Mouse (Mus musculus): Measurements from ENCODE around the gene Kbtbd6. TPM values are rescaled to one million over a fixed set of nuclear protein-coding genes. Genes with fewer than 3 reads are reported as not detected.

The Kbtbd6 gene
- polyA plus RNA-seq, 1 experiment from 2014 or later: 2.0 TPM

DNA sequence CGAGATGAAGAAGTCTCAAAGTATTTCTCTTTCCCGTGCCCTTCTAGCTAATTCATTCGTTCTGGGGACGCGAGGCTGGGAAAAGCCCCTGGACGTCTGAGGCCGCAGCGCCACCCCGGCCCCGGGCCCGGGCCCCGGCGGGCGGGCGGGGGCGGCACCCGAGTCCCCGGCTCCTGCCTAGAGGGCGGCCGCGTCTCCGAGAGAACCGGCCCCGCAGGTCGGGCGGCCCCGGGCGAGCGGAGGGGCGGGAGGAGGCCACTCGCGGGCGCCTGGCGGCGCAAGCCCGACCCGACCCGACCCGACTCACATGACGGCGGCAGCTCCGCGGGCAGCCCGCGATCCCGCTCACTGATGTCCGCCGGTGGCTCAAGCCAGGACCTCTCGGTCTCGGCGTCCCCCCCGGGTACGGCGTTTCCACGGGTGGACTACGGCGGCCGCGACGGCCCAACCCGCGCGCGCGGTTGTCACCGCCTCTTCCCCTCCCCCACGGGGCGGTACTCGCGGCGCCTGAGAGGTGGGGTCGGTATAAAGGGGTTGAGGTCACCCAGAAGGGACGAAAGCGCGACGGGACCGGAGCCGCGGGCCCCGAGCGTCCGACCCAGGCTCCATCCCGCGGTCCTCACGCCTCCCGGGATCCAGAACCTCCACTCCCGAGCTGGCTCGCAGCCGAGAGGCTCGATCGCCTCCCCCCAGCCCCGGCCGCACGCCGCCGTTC, 29.1 kb downstream of the Kbtbd6 start, which contains the start of gene Elf1:
Gene Elf1, plus strand, starts transcription at position 571 of the 715 bp plus-strand sequence.
- H3K27ac ChIP-seq: peak within 1 kb of the TSS; percentile 100
- WGBS: under 1% methylated on average over 95 of the region's 96 CpGs

DNA sequence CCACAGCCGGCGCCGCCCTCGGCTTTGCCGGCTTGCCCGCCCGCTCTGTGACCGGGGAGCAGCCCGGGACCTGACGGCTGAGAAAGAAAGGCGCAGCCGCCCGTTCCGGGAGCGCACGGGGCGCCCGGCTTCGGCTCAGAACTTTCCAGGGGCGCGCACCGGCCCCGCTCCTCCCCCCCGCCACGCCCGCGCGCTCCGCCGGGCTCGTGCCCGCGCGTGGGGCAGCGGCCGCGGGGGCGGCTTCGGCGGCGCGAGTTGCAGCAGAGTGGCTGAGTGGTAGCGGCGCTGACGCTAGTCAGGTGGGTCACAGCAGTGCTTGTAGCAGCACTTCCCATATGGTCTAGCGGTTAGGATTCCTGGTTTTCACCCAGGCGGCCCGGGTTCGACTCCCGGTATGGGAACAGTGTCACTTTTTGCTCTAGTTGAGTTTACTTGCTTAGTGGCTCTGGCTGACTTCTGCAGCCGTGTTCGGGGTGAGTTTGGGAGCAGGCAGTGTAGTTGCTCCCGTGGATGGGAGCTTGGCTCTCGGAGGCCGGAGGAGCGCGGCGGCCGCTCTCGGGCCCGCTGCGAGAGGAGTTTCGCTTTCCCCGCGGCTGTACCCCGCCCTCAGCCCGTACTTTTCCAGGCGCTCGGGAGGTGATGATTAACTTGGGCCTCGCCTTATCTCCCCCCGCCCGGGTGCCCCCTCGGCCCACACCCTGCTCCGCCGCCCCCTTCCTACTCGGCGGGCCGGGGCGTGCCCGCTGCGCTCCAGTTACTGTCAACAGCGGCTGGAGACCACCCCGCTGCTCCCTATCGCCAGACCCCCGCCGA, 29.9 kb downstream of the Kbtbd6 start, which contains the start of gene Wbp4:
Gene Wbp4, minus strand, starts transcription at position 182 of the 813 bp plus-strand sequence.
- no peak for TF ChIP-seq CTCF (IDR thresholded peaks at IDR 0.05; ENCODE audit: low read depth)
- peak within 1 kb of the TSS; percentile 94 for H3K9ac ChIP-seq (ENCODE audit: low read depth, low read length)
- H3K27ac ChIP-seq: peak within 1 kb of the TSS; percentile 100
- ATAC-seq (replicated peaks; ENCODE audit: low FRiP score, low read depth) (peak; percentile 89), DNase-seq (ENCODE audit: low spot score) (peak; percentile 95)
- peak within 1 kb of the TSS; percentile 81 for H3K4me2 ChIP-seq (ENCODE audit: low read length)
- H3K36me3 ChIP-seq (ENCODE audit: insufficient read depth, low read length): peaks cover 4% of the 10 kb centered on the region; the same call in 1 of the 2 replicates
- WGBS: under 1% methylated on average over 77 of the region's 86 CpGs
- no peaks in the 10 kb centered on the region for H3K27me3 ChIP-seq (ENCODE audit: insufficient read depth, low read length)
- no peaks in the 10 kb centered on the region for H3K9me3 ChIP-seq (replicated peaks; ENCODE audit: low read length)
- H3K4me1 ChIP-seq (replicated peaks; ENCODE audit: insufficient read depth, low read length): peaks cover 22% of the 10 kb centered on the region
- H3K4me3 ChIP-seq (replicated peaks; ENCODE audit: low read depth, low read length): peak within 1 kb of the TSS; percentile 70

More for the DNA sequence above, 29.1 kb downstream of the Kbtbd6 start, which contains the start of gene Elf1:
- DNase-seq (ENCODE audit: low spot score): peak; percentile 94
- Histone ChIP-seq H3K9me3 (replicated peaks; ENCODE audit: low read length) (no peaks in the 10 kb centered on the region), H3K4me3 (replicated peaks; ENCODE audit: low read depth, low read length) (peak within 1 kb of the TSS; percentile 70), H3K4me1 (replicated peaks; ENCODE audit: insufficient read depth, low read length) (peaks cover 20% of the 10 kb centered on the region), H3K36me3 (ENCODE audit: insufficient read depth, low read length) (peaks cover 6% of the 10 kb centered on the region; the same call in 1 of the 2 replicates), H3K9ac (ENCODE audit: low read depth, low read length) (peak within 1 kb of the TSS; percentile 94), H3K27me3 (ENCODE audit: insufficient read depth, low read length) (no peaks in the 10 kb centered on the region), H3K4me2 (ENCODE audit: low read length) (peak within 1 kb of the TSS; percentile 81)
- no peak for TF ChIP-seq CTCF (IDR thresholded peaks at IDR 0.05; ENCODE audit: low read depth)
- peak; percentile 87 for ATAC-seq (replicated peaks; ENCODE audit: low FRiP score, low read depth)

DNA sequence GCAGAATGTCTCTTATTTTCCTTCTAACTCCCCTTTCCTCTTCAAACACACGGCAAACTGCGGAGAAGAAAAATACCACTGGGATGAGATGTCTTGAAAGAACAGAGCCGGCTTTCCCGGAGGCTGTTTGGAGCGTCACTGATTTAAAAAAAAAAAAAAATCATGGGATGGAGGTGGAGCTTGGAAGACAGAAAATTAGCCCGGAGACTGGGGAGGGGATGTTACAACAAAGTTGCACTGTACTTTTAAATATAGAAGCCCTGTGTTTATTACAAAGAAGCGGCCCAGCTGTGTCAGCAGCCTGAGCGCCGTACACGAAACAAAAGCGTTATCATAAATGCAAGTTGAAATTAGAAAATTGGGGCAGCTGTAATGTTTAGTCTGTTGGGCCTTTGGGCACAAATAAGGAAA, 30.6 kb downstream of the Kbtbd6 start:
- Histone ChIP-seq H3K9ac (ENCODE audit: low read depth, low read length) (peak overlapping the region; percentile 94), H3K27ac (peak overlapping the region; percentile 100), H3K4me3 (replicated peaks; ENCODE audit: low read depth, low read length) (peak overlapping the region; percentile 70), H3K36me3 (ENCODE audit: insufficient read depth, low read length) (no peaks in the 10 kb centered on the region), H3K9me3 (replicated peaks; ENCODE audit: low read length) (no peaks in the 10 kb centered on the region), H3K4me1 (replicated peaks; ENCODE audit: insufficient read depth, low read length) (peaks cover 29% of the 10 kb centered on the region), H3K4me2 (ENCODE audit: low read length) (peak overlapping the region; percentile 81), H3K27me3 (ENCODE audit: insufficient read depth, low read length) (no peaks in the 10 kb centered on the region)
- no peak for TF ChIP-seq CTCF (IDR thresholded peaks at IDR 0.05; ENCODE audit: low read depth)
- 2% methylated on average over 11 of the region's 11 CpGs for WGBS
- no peak for ATAC-seq (replicated peaks; ENCODE audit: low FRiP score, low read depth)
- DNase-seq (ENCODE audit: low spot score): peak; percentile 92

DNA sequence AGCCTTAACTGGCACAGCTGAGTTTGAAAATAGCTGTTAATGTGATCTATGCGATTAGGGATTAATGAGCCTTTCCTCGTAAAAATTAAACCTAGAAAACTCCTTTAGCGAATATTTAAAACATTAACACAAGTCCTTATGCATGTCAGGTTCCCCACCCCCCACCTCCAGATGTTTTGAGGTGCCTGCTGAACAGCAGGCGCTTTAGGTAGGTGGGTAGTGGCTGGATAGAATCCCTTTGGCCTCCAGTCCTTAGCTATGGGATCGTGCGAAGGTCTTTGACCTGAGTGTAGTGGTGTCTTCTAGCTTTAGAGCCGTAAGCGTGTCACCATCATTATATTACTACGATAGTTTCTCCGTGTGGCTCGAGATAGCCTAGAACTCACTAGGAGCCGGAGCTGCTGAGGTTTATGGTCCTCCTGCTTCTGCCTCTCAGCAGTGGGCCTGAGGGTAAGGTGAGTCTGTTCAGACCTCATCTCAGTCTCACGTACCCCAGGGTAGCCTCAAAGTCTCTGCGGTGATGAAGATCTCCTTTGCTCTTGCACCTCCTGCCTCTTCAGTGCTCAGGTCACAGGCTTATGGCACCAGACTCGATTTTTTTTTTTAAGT, 31.2 kb downstream of the Kbtbd6 start:
- Histone ChIP-seq H3K4me1 (replicated peaks; ENCODE audit: insufficient read depth, low read length) (peaks cover 32% of the 10 kb centered on the region), H3K4me2 (ENCODE audit: low read length) (peak overlapping the region; percentile 81), H3K9ac (ENCODE audit: low read depth, low read length) (peak overlapping the region; percentile 94), H3K4me3 (replicated peaks; ENCODE audit: low read depth, low read length) (peak overlapping the region; percentile 70), H3K27ac (peak overlapping the region; percentile 100), H3K36me3 (ENCODE audit: insufficient read depth, low read length) (no peaks in the 10 kb centered on the region), H3K9me3 (replicated peaks; ENCODE audit: low read length) (no peaks in the 10 kb centered on the region), H3K27me3 (ENCODE audit: insufficient read depth, low read length) (no peaks in the 10 kb centered on the region)
- 10% methylated on average over 15 of the region's 15 CpGs for WGBS
- ATAC-seq (replicated peaks; ENCODE audit: low FRiP score, low read depth) (no peak), DNase-seq (ENCODE audit: low spot score) (peak; percentile 40)
- TF ChIP-seq CTCF (IDR thresholded peaks at IDR 0.05; ENCODE audit: low read depth): no peak

DNA sequence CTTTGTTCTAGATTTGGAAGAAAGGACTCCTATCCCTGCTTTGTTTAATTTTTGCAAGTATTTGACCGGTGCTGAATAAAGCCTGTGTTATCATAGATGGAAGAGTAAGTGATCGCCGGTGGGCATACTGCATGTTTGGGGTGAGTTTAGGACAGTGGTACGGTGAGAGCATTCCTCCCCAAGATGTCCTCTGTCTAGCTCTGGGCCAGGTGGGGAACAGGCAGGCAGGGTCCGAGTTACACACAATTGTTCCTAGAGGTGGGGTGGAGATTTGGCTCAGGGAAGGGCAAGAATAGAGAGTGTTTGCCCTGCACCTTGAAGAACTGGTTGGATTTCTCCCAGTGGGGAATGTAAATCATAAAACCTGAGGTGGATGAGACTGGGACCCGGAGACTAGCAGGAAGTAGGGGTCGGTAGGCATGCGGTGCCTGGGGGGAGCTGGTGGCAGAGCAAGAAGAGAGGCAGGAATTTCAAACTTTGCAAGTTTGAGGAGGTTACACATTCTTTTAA, 32.0 kb downstream of the Kbtbd6 start:
- H3K9me3 ChIP-seq (replicated peaks; ENCODE audit: low read length): no peaks in the 10 kb centered on the region
- peak overlapping the region; percentile 81 for H3K4me2 ChIP-seq (ENCODE audit: low read length)
- H3K36me3 ChIP-seq (ENCODE audit: insufficient read depth, low read length): no peaks in the 10 kb centered on the region
- no peak for TF ChIP-seq CTCF (IDR thresholded peaks at IDR 0.05; ENCODE audit: low read depth)
- H3K4me1 ChIP-seq (replicated peaks; ENCODE audit: insufficient read depth, low read length): peaks cover 32% of the 10 kb centered on the region
- H3K9ac ChIP-seq (ENCODE audit: low read depth, low read length): peak overlapping the region; percentile 94; the same call in 1 of the 2 replicates
- peak; percentile 33 for DNase-seq (ENCODE audit: low spot score)
- 54% methylated on average over 8 of the region's 8 CpGs for WGBS
- no peak for ATAC-seq (replicated peaks; ENCODE audit: low FRiP score, low read depth)
- peak overlapping the region; percentile 100 for H3K27ac ChIP-seq
- peak overlapping the region; percentile 70 for H3K4me3 ChIP-seq (replicated peaks; ENCODE audit: low read depth, low read length)
- H3K27me3 ChIP-seq (ENCODE audit: insufficient read depth, low read length): no peaks in the 10 kb centered on the region

Measured in kidney, postnatal 0 days (tissue).